ENCODE assay signal across 14 mouse cellular contexts in genomic region chr11:100520838-100521237, GRCm38 (mm10). TPM values are rescaled to one million over a fixed set of nuclear protein-coding genes. Genes with fewer than 3 reads are reported as not detected.
DNase-seq lines count a peak whose midpoint lies in the region; ATAC-seq and TF ChIP-seq lines count a peak whose summit lies in the region.
"Had no signal": no experiment of that assay in that cellular context is flagged by ENCODE, and none has a peak within 500 bp of the region (broad histone marks: within the 10 kb centered on the region; RNA-seq: fewer than 3 reads in every experiment).

No protein-coding gene starts in this region.

- no peak overlapping the region for H3K4me2 ChIP-seq in neural tube, embryonic 11.5 days (ENCODE audit: low read depth)
- H3K4me2 ChIP-seq in neural tube, embryonic 13.5 days, result no peak overlapping the region

- WGBS in neural tube, embryonic 11.5 days, result 68% methylated on average over 15 of the region's 15 CpGs
- 62% methylated on average over 15 of the region's 15 CpGs for WGBS in neural tube, embryonic 13.5 days
- WGBS in cerebellum, adult 2 months, result 89% methylated on average over 15 of the region's 15 CpGs
- 89% methylated on average over 15 of the region's 15 CpGs for WGBS in midbrain, embryonic 10.5 days

- H3K9ac ChIP-seq in neural tube, embryonic 11.5 days (ENCODE audit: low read length), result no peak overlapping the region
- H3K9ac ChIP-seq in neural tube, embryonic 13.5 days, result peak overlapping the region; percentile 22; the same call in 1 of the 2 replicates

- ATAC-seq in neural tube, embryonic 11.5 days (ENCODE audit: insufficient read depth, low FRiP score, low TSS enrichment), result no peak
- peak; percentile 49; the same call in 1 of the 2 replicates for ATAC-seq in neural tube, embryonic 13.5 days (ENCODE audit: low read depth)
- ATAC-seq: lung, postnatal 0 days had no signal

- DNase-seq in neural tube, embryonic 11.5 days (ENCODE audit: low spot score), result peak; percentile 33
- DNase-seq in neural tube, embryonic 10.5 days (ENCODE audit: extremely low spot score, low spot score), result no peak
- peak; percentile 85 for DNase-seq in adrenal gland, postnatal 25 days
- DNase-seq in kidney, adult 9 months, result peak; percentile 87
- no peak for DNase-seq in urinary bladder, adult 2 months (ENCODE audit: low spot score)
- DNase-seq in cerebellum, adult 2 months, result no peak
- DNase-seq in midbrain, embryonic 10.5 days (ENCODE audit: low spot score), result no peak
- DNase-seq: gastrocnemius, postnatal 25 days; liver had no signal

- H3K27ac ChIP-seq in neural tube, embryonic 11.5 days (ENCODE audit: low read depth, low read length), result 0 out of 2 replicates have a peak overlapping the region, but pooled peaks have one; percentile 27
- peak overlapping the region; percentile 54 for H3K27ac ChIP-seq in neural tube, embryonic 13.5 days (replicated peaks)
- H3K27ac ChIP-seq in cerebellum, adult 2 months (ENCODE audit: insufficient read depth, low read length), result no peak overlapping the region
- H3K27ac ChIP-seq in midbrain, embryonic 10.5 days (replicated peaks), result no peak overlapping the region
- H3K27ac ChIP-seq: embryonic facial prominence, embryonic 10.5 days; layer of hippocampus, adult 2 months had no signal

- H3K4me1 ChIP-seq in neural tube, embryonic 11.5 days (ENCODE audit: control insufficient read depth, insufficient read depth, low read length), result peaks cover 15% of the 10 kb centered on the region
- peaks cover 60% of the 10 kb centered on the region for H3K4me1 ChIP-seq in neural tube, embryonic 13.5 days (replicated peaks)
- H3K4me1 ChIP-seq in cerebellum, adult 2 months (ENCODE audit: control insufficient read depth, insufficient read depth, low read length), result peaks cover 20% of the 10 kb centered on the region
- H3K4me1 ChIP-seq in midbrain, embryonic 10.5 days, result peaks cover 20% of the 10 kb centered on the region

- peaks cover 43% of the 10 kb centered on the region for H3K36me3 ChIP-seq in neural tube, embryonic 11.5 days (ENCODE audit: control insufficient read depth, insufficient read depth, low read length)
- peaks cover 80% of the 10 kb centered on the region for H3K36me3 ChIP-seq in neural tube, embryonic 13.5 days
- H3K36me3 ChIP-seq in midbrain, embryonic 10.5 days, result peaks cover 97% of the 10 kb centered on the region

- no peaks in the 10 kb centered on the region for H3K9me3 ChIP-seq in neural tube, embryonic 11.5 days (ENCODE audit: control insufficient read depth, low read length)
- no peaks in the 10 kb centered on the region for H3K9me3 ChIP-seq in neural tube, embryonic 13.5 days
- H3K9me3 ChIP-seq in midbrain, embryonic 10.5 days (replicated peaks), result no peaks in the 10 kb centered on the region
- H3K9me3 ChIP-seq: embryonic facial prominence, embryonic 10.5 days; G1E had no signal

- no peak for TF ChIP-seq CTCF in cerebellum, adult 2 months (IDR thresholded peaks at IDR 0.05; ENCODE audit: borderline replicate concordance, insufficient read depth, low read depth, low read length)

- no peak overlapping the region for H3K4me3 ChIP-seq in neural tube, embryonic 11.5 days (ENCODE audit: low read depth, low read length)
- no peak overlapping the region for H3K4me3 ChIP-seq in neural tube, embryonic 13.5 days
- H3K4me3 ChIP-seq in cerebellum, adult 2 months (replicated peaks; ENCODE audit: insufficient read depth, low read depth, low read length), result no peak overlapping the region
- H3K4me3 ChIP-seq in midbrain, embryonic 10.5 days, result no peak overlapping the region
- H3K4me3 ChIP-seq: embryonic facial prominence, embryonic 10.5 days; layer of hippocampus, adult 2 months had no signal

- no peaks in the 10 kb centered on the region for H3K27me3 ChIP-seq in neural tube, embryonic 11.5 days (ENCODE audit: control insufficient read depth, insufficient read depth, low read length)
- H3K27me3 ChIP-seq in neural tube, embryonic 13.5 days, result no peaks in the 10 kb centered on the region
- no peaks in the 10 kb centered on the region for H3K27me3 ChIP-seq in cerebellum, adult 2 months (ENCODE audit: control insufficient read depth, insufficient read depth, low read length)
- H3K27me3 ChIP-seq in midbrain, embryonic 10.5 days (ENCODE audit: low read depth, poor library complexity, severe bottlenecking), result no peaks in the 10 kb centered on the region

- TF ChIP-seq POLR2A in cerebellum, adult 2 months (IDR thresholded peaks at IDR 0.05; ENCODE audit: borderline replicate concordance, insufficient read depth, low read length), result no peak

RNA-seq across cellular contexts. Expression of gene Acly, which starts 7.0 kb away (rescaled TPM):
- 330 and 394 TPM in 2 replicates for polyA plus RNA-seq in neural tube, embryonic 11.5 days (2014; fragmentation: Nextera tagmentation; extraction: Ambion mirVana)
- total RNA-seq in adrenal gland, postnatal 25 days (2021), result 1,778 and 1,859 TPM in 2 replicates
- polyA plus RNA-seq in neural tube, embryonic 13.5 days (2015; fragmentation: Nextera tagmentation; extraction: Ambion mirVana), result 267 and 279 TPM in 2 replicates
- 83.9 and 93.7 TPM in 2 replicates for polyA plus RNA-seq in urinary bladder, adult 2 months (2012; rRNA removed)
- polyA plus RNA-seq in cerebellum, adult 2 months (2012; rRNA removed), result 155 and 156 TPM in 2 replicates
- polyA plus RNA-seq in midbrain, embryonic 10.5 days (2016; fragmentation: Nextera tagmentation; extraction: Ambion mirVana), result 312 and 380 TPM in 2 replicates

RNA-seq across cellular contexts. Expression of gene Ttc25, which starts 24.6 kb away (rescaled TPM):
- polyA plus RNA-seq in neural tube, embryonic 11.5 days (2014; fragmentation: Nextera tagmentation; extraction: Ambion mirVana), result 1.0 and 1.4 TPM in 2 replicates
- total RNA-seq in adrenal gland, postnatal 25 days (2021), result 4.1 and 5.5 TPM in 2 replicates
- 2.4 and 2.7 TPM in 2 replicates for polyA plus RNA-seq in neural tube, embryonic 13.5 days (2015; fragmentation: Nextera tagmentation; extraction: Ambion mirVana)
- 0.26 and 0.60 TPM in 2 replicates for polyA plus RNA-seq in urinary bladder, adult 2 months (2012; rRNA removed)
- 0.86 and 0.92 TPM in 2 replicates for polyA plus RNA-seq in cerebellum, adult 2 months (2012; rRNA removed)
- 1.9 and 2.3 TPM in 2 replicates for polyA plus RNA-seq in midbrain, embryonic 10.5 days (2016; fragmentation: Nextera tagmentation; extraction: Ambion mirVana)

RNA-seq across cellular contexts. Expression of gene Klhl11, which starts 48.3 kb away (rescaled TPM):
- polyA plus RNA-seq in neural tube, embryonic 11.5 days (2014; fragmentation: Nextera tagmentation; extraction: Ambion mirVana), result 13.9 and 14.8 TPM in 2 replicates
- 55.1 and 62.2 TPM in 2 replicates for total RNA-seq in adrenal gland, postnatal 25 days (2021)
- polyA plus RNA-seq in neural tube, embryonic 13.5 days (2015; fragmentation: Nextera tagmentation; extraction: Ambion mirVana), result 10.2 and 12.1 TPM in 2 replicates
- 12.2 and 13.2 TPM in 2 replicates for polyA plus RNA-seq in urinary bladder, adult 2 months (2012; rRNA removed)
- 16.1 and 19.1 TPM in 2 replicates for polyA plus RNA-seq in cerebellum, adult 2 months (2012; rRNA removed)
- 6.9 and 8.2 TPM in 2 replicates for polyA plus RNA-seq in midbrain, embryonic 10.5 days (2016; fragmentation: Nextera tagmentation; extraction: Ambion mirVana)

RNA-seq across cellular contexts. Expression of gene Cnp, which starts 53.9 kb away (rescaled TPM):
- 26.1 and 28.0 TPM in 2 replicates for polyA plus RNA-seq in neural tube, embryonic 11.5 days (2014; fragmentation: Nextera tagmentation; extraction: Ambion mirVana)
- 35.4 and 57.8 TPM in 2 replicates for total RNA-seq in adrenal gland, postnatal 25 days (2021)
- polyA plus RNA-seq in neural tube, embryonic 13.5 days (2015; fragmentation: Nextera tagmentation; extraction: Ambion mirVana), result 46.0 and 53.2 TPM in 2 replicates
- polyA plus RNA-seq in urinary bladder, adult 2 months (2012; rRNA removed), result 34.9 and 36.0 TPM in 2 replicates
- 547 and 616 TPM in 2 replicates for polyA plus RNA-seq in cerebellum, adult 2 months (2012; rRNA removed)
- 17.7 and 22.6 TPM in 2 replicates for polyA plus RNA-seq in midbrain, embryonic 10.5 days (2016; fragmentation: Nextera tagmentation; extraction: Ambion mirVana)

Comparison
In these comparisons a context has a peak if more than half of its experiments do, and no peak if none do; other contexts are left out.
1. DNase-seq: peak in neural tube, embryonic 11.5 days (single experiment), adrenal gland, postnatal 25 days (single experiment) and kidney, adult 9 months (single experiment); none in neural tube, embryonic 10.5 days (single experiment), urinary bladder, adult 2 months (single experiment), cerebellum, adult 2 months (0 of 2) and midbrain, embryonic 10.5 days (single experiment).
2. H3K27ac ChIP-seq: peak in neural tube, embryonic 11.5 days (single experiment) and neural tube, embryonic 13.5 days (single experiment); none in cerebellum, adult 2 months (single experiment) and midbrain, embryonic 10.5 days (single experiment).